Mouse (Mus musculus): Measurements from ENCODE around the gene Mrln. TPM values are rescaled to one million over a fixed set of nuclear protein-coding genes. Genes with fewer than 3 reads are reported as not detected.

Gene Mrln
- polyA plus RNA-seq, 1 experiment from 2014 or later, result 1.9 TPM

GRCm38 (mm10) chr10:70242751-70243444 lies 38.4 kb downstream of the Mrln start:
- Histone ChIP-seq H3K36me3 (replicated peaks) (no peaks in the 10 kb centered on the region), H3K27me3 (replicated peaks) (peaks cover 23% of the 10 kb centered on the region), H3K4me3 (no peak overlapping the region), H3K4me2 (no peak overlapping the region), H3K9me3 (no peaks in the 10 kb centered on the region), H3K9ac (no peak overlapping the region), H3K27ac (no peak overlapping the region), H3K4me1 (peaks cover 14% of the 10 kb centered on the region)
- no peak for ATAC-seq (replicated peaks)
- 53% methylated on average over 8 of the region's 8 CpGs for WGBS

- no peaks in the 10 kb centered on the region for H3K9me3 ChIP-seq
Measured at GRCm38 (mm10) chr10:70244921-70245558, 40.6 kb downstream of the Mrln start, which contains the start of gene Slc16a9. Gene Slc16a9 (plus strand): TSS chr10:70245100.

GRCm38 (mm10) chr10:70245559-70245945 lies 41.1 kb downstream of the Mrln start:
- Histone ChIP-seq H3K4me3 (peak overlapping the region; percentile 63), H3K9ac (peak overlapping the region; percentile 64), H3K4me2 (peak overlapping the region; percentile 87), H3K9me3 (no peaks in the 10 kb centered on the region), H3K36me3 (replicated peaks) (no peaks in the 10 kb centered on the region), H3K27me3 (replicated peaks) (peaks cover 23% of the 10 kb centered on the region), H3K27ac (no peak overlapping the region), H3K4me1 (peaks cover 14% of the 10 kb centered on the region)
- peak; percentile 68 for ATAC-seq (replicated peaks)
- 2% methylated on average over 16 of the region's 16 CpGs for WGBS

More at GRCm38 (mm10) chr10:70244921-70245558, 40.6 kb downstream of the Mrln start, which contains the start of gene Slc16a9:
- peak; percentile 95 for ATAC-seq (replicated peaks)
- under 1% methylated on average over 54 of the region's 54 CpGs for WGBS
- peaks cover 14% of the 10 kb centered on the region for H3K4me1 ChIP-seq
- no peak within 1 kb of the TSS for H3K27ac ChIP-seq
- peaks cover 23% of the 10 kb centered on the region for H3K27me3 ChIP-seq (replicated peaks)
- H3K9ac ChIP-seq, result peak within 1 kb of the TSS; percentile 64
- peak within 1 kb of the TSS; percentile 87 for H3K4me2 ChIP-seq
- H3K36me3 ChIP-seq (replicated peaks), result no peaks in the 10 kb centered on the region
- H3K4me3 ChIP-seq, result peak within 1 kb of the TSS; percentile 63

- Histone ChIP-seq H3K4me3 (peak overlapping the region; percentile 63), H3K9me3 (no peaks in the 10 kb centered on the region), H3K27me3 (replicated peaks) (peaks cover 23% of the 10 kb centered on the region), H3K4me2 (peak overlapping the region; percentile 87), H3K27ac (no peak overlapping the region), H3K36me3 (replicated peaks) (no peaks in the 10 kb centered on the region), H3K9ac (no peak overlapping the region), H3K4me1 (peaks cover 14% of the 10 kb centered on the region)
- WGBS, result 37% methylated on average over 9 of the region's 9 CpGs
- no peak for ATAC-seq (replicated peaks)
Measured at GRCm38 (mm10) chr10:70246076-70246475, 41.6 kb downstream of the Mrln start.

GRCm38 (mm10) chr10:70250354-70250753 lies 45.9 kb downstream of the Mrln start:
- H3K27me3 ChIP-seq (replicated peaks), result peaks cover 7% of the 10 kb centered on the region
- H3K4me2 ChIP-seq, result no peak overlapping the region
- H3K9me3 ChIP-seq, result no peaks in the 10 kb centered on the region
- WGBS, result 83% methylated on average over 4 of the region's 4 CpGs
- no peaks in the 10 kb centered on the region for H3K36me3 ChIP-seq (replicated peaks)
- H3K4me1 ChIP-seq, result peaks cover 8% of the 10 kb centered on the region
- no peak overlapping the region for H3K9ac ChIP-seq
- ATAC-seq (replicated peaks), result no peak
- H3K4me3 ChIP-seq, result no peak overlapping the region
- H3K27ac ChIP-seq, result no peak overlapping the region

- Histone ChIP-seq H3K36me3 (replicated peaks) (no peaks in the 10 kb centered on the region), H3K9me3 (no peaks in the 10 kb centered on the region), H3K4me3 (no peak overlapping the region), H3K4me1 (peaks cover 4% of the 10 kb centered on the region), H3K27me3 (replicated peaks) (peaks cover 7% of the 10 kb centered on the region), H3K9ac (no peak overlapping the region), H3K4me2 (no peak overlapping the region), H3K27ac (no peak overlapping the region)
- WGBS, result 88% methylated on average over 6 of the region's 6 CpGs
- no peak for ATAC-seq (replicated peaks)
Measured at GRCm38 (mm10) chr10:70250766-70251165, 46.3 kb downstream of the Mrln start.

GRCm38 (mm10) chr10:70254666-70255065 lies 50.2 kb downstream of the Mrln start:
- Histone ChIP-seq H3K27me3 (replicated peaks) (no peaks in the 10 kb centered on the region), H3K9ac (no peak overlapping the region), H3K27ac (no peak overlapping the region), H3K4me2 (no peak overlapping the region), H3K4me3 (no peak overlapping the region), H3K9me3 (no peaks in the 10 kb centered on the region), H3K4me1 (no peaks in the 10 kb centered on the region), H3K36me3 (replicated peaks) (no peaks in the 10 kb centered on the region)
- WGBS, result 76% methylated on average over 4 of the region's 4 CpGs
- ATAC-seq (replicated peaks), result no peak

GRCm38 (mm10) chr10:70255601-70256210 lies 51.2 kb downstream of the Mrln start:
- H3K9ac ChIP-seq, result no peak overlapping the region
- H3K4me2 ChIP-seq, result no peak overlapping the region
- no peak for ATAC-seq (replicated peaks)
- no peaks in the 10 kb centered on the region for H3K4me1 ChIP-seq
- 88% methylated on average over 15 of the region's 15 CpGs for WGBS
- no peaks in the 10 kb centered on the region for H3K27me3 ChIP-seq (replicated peaks)
- H3K36me3 ChIP-seq (replicated peaks), result no peaks in the 10 kb centered on the region
- H3K9me3 ChIP-seq, result no peaks in the 10 kb centered on the region
- no peak overlapping the region for H3K4me3 ChIP-seq
- no peak overlapping the region for H3K27ac ChIP-seq

- WGBS, result 86% methylated on average over 4 of the region's 4 CpGs
- Histone ChIP-seq H3K36me3 (replicated peaks) (no peaks in the 10 kb centered on the region), H3K4me3 (no peak overlapping the region), H3K27me3 (replicated peaks) (no peaks in the 10 kb centered on the region), H3K9me3 (no peaks in the 10 kb centered on the region), H3K4me2 (no peak overlapping the region), H3K9ac (no peak overlapping the region), H3K27ac (no peak overlapping the region), H3K4me1 (no peaks in the 10 kb centered on the region)
- ATAC-seq (replicated peaks), result no peak
Measured at GRCm38 (mm10) chr10:70257029-70257428, 52.6 kb downstream of the Mrln start.

- H3K27me3 ChIP-seq (replicated peaks), result no peaks in the 10 kb centered on the region
- no peaks in the 10 kb centered on the region for H3K4me1 ChIP-seq
- ATAC-seq (replicated peaks), result no peak
- no peak overlapping the region for H3K27ac ChIP-seq
- H3K4me3 ChIP-seq, result no peak overlapping the region
- H3K9ac ChIP-seq, result no peak overlapping the region
- no peaks in the 10 kb centered on the region for H3K9me3 ChIP-seq
- 58% methylated on average over 4 of the region's 4 CpGs for WGBS
- no peaks in the 10 kb centered on the region for H3K36me3 ChIP-seq (replicated peaks)
- no peak overlapping the region for H3K4me2 ChIP-seq
Measured at GRCm38 (mm10) chr10:70260904-70261303, 56.4 kb downstream of the Mrln start.

- whole genome bisulfite sequencing, result 90% methylated on average over 3 of the region's 3 CpGs
- Histone ChIP-seq H3K4me2 (no peak overlapping the region), H3K9me3 (no peaks in the 10 kb centered on the region), H3K4me1 (no peaks in the 10 kb centered on the region), H3K4me3 (no peak overlapping the region), H3K27ac (no peak overlapping the region), H3K27me3 (replicated peaks) (no peaks in the 10 kb centered on the region), H3K9ac (no peak overlapping the region), H3K36me3 (replicated peaks) (no peaks in the 10 kb centered on the region)
- ATAC-seq (replicated peaks), result no peak
Measured at GRCm38 (mm10) chr10:70262051-70262450, 57.6 kb downstream of the Mrln start.

- H3K9ac ChIP-seq, result no peak overlapping the region
- ATAC-seq (replicated peaks), result no peak
- H3K36me3 ChIP-seq (replicated peaks), result no peaks in the 10 kb centered on the region
- no peaks in the 10 kb centered on the region for H3K4me1 ChIP-seq
- no peaks in the 10 kb centered on the region for H3K27me3 ChIP-seq (replicated peaks)
- H3K4me3 ChIP-seq, result no peak overlapping the region
- no peak overlapping the region for H3K4me2 ChIP-seq
- no peak overlapping the region for H3K27ac ChIP-seq
- 36% methylated on average over 4 of the region's 4 CpGs for WGBS
- no peaks in the 10 kb centered on the region for H3K9me3 ChIP-seq
Measured at GRCm38 (mm10) chr10:70263681-70264189, 59.3 kb downstream of the Mrln start.

Measured in midbrain, embryonic 15.5 days (tissue).